8 mouse cellular contexts compared by ENCODE assay signal in genomic region chr4:83570569-83570968, GRCm38 (mm10). TPM values are rescaled to one million over a fixed set of nuclear protein-coding genes. Genes with fewer than 3 reads are reported as not detected.
A peak's percentile ranks its signal among the peaks of the same experiment; 100 is the strongest.
DNase-seq lines count a peak whose midpoint lies in the region.

No protein-coding gene starts in this region.

- intact Hi-C loops in heart, postnatal 14 days (cut with DNase I) = loop anchor here (2.0 to 10.0 kb wide), 4 partner anchors 84 to 308 kb away; partner anchors contain the start of gene Psip1

- peak; percentile 25 for DNase-seq in heart, adult 11 months
- no peak for DNase-seq in heart, postnatal 14 days
- DNase-seq in 3134 (ENCODE audit: extremely low read depth, insufficient read length, low spot score) = peak; percentile 12
- peak; percentile 15 for DNase-seq in T-cell, adult 2 months (ENCODE audit: low spot score)
- peak; percentile 22 for DNase-seq in hindlimb bud, embryonic 11.5 days (ENCODE audit: extremely low spot score, low read depth, low spot score)
- no peak for DNase-seq in testis, postnatal 14 days (ENCODE audit: low spot score)
- DNase-seq in testis, postnatal 10 days (ENCODE audit: low spot score) = no peak
- no peak for DNase-seq in kidney, adult 11 months

RNA-seq across cellular contexts. Expression of gene Ccdc171, which starts 45.2 kb away (rescaled TPM):
- 1 to 10 TPM; 1.2 to 1.3 TPM for total RNA-seq in heart, postnatal 14 days (2021)

Comparison
In these comparisons a context has a peak if more than half of its experiments do, and no peak if none do; other contexts are left out.
1. DNase-seq: peak in heart, adult 11 months (single experiment), 3134 (single experiment), T-cell, adult 2 months (single experiment) and hindlimb bud, embryonic 11.5 days (single experiment); none in heart, postnatal 14 days (0 of 2), testis, postnatal 14 days (single experiment), testis, postnatal 10 days (single experiment) and kidney, adult 11 months (single experiment).